Mouse (Mus musculus) midbrain, embryonic 16.5 days (tissue): ENCODE data around the gene Gse1. TPM values are rescaled to one million over a fixed set of nuclear protein-coding genes. Genes with fewer than 3 reads are reported as not detected.
A peak's percentile ranks its signal among the peaks of the same experiment; 100 is the strongest.
"Not testable (repeated sequence)": the region's sequence is repeated elsewhere in the genome, so short reads cannot be mapped to it uniquely, and the experiment has no call there.

Source experiments
- ATAC-seq: fragments of 200-750 bp; cut with Nextera tagmentation; 2 replicates; pipeline ENCODE4 v1.8.0; 2017; ENCODE audit warnings: moderate TSS enrichment
- H3K27ac ChIP-seq: fragments of 300-500 bp; sonication (generic); 2 replicates; pipeline ENCODE4 v1.5.1; 2014; ENCODE audit warnings: mild to moderate bottlenecking, low read length, mixed read lengths
- H3K27me3 ChIP-seq: fragments of 300-500 bp; sonication (generic); 2 replicates; pipeline ENCODE4 v1.6.1; 2014; ENCODE audit warnings: low read depth, low read length, mixed read lengths; ENCODE audit not compliant: control insufficient read depth, insufficient read depth
- H3K36me3 ChIP-seq: fragments of 300-500 bp; sonication (generic); 2 replicates; pipeline ENCODE4 v1.6.1; 2014; ENCODE audit warnings: mild to moderate bottlenecking, low read length, moderate library complexity, mixed read lengths; ENCODE audit not compliant: control insufficient read depth, insufficient read depth
- H3K4me1 ChIP-seq: fragments of 300-500 bp; sonication (generic); 2 replicates; pipeline ENCODE4 v1.6.1; 2014; ENCODE audit warnings: mild to moderate bottlenecking, low read length, mixed read lengths; ENCODE audit not compliant: control insufficient read depth, insufficient read depth
- H3K4me2 ChIP-seq: fragments of 300-500 bp; sonication (generic); 2 replicates; pipeline ENCODE4 v1.6.1; 2014; ENCODE audit warnings: mild to moderate bottlenecking, low read length, mixed read lengths
- H3K4me3 ChIP-seq: fragments of 300-500 bp; sonication (generic); 2 replicates; pipeline ENCODE4 v1.5.1; 2014; ENCODE audit warnings: low read depth, mild to moderate bottlenecking, low read length, moderate library complexity, mixed read lengths
- H3K9ac ChIP-seq: fragments of 300-500 bp; sonication (generic); 2 replicates; pipeline ENCODE4 v1.6.1; 2014; ENCODE audit warnings: low read depth, low read length, mixed read lengths
- H3K9me3 ChIP-seq: fragments of 300-500 bp; sonication (generic); replicated peaks from 2 replicates; pipeline ENCODE4 v1.6.1; 2014; ENCODE audit warnings: mild to moderate bottlenecking, low read length, mixed read lengths; ENCODE audit not compliant: control insufficient read depth, poor library complexity, severe bottlenecking
- WGBS: fragments of 180-500 bp; shearing (Covaris S2); extraction: QIAGEN DNeasy Blood & Tissue Kit; methylation state at CpG from one replicate; pipeline ENCODE4 v1.1.7; 2014; 5-methylcytosine and 5-hydroxymethylcytosine counted together
- polyA plus RNA-seq: library from polyadenylated mRNA; unstranded; fragments of >200 nt; fragmentation: Nextera tagmentation; extraction: Ambion mirVana; gene quantifications from 2 replicates; pipeline ENCODE4 v1.2.1, GENCODE M21; 2015

The Gse1 gene
- polyA plus RNA-seq, 1 experiment from 2014 or later: 13.3 TPM

DNA sequence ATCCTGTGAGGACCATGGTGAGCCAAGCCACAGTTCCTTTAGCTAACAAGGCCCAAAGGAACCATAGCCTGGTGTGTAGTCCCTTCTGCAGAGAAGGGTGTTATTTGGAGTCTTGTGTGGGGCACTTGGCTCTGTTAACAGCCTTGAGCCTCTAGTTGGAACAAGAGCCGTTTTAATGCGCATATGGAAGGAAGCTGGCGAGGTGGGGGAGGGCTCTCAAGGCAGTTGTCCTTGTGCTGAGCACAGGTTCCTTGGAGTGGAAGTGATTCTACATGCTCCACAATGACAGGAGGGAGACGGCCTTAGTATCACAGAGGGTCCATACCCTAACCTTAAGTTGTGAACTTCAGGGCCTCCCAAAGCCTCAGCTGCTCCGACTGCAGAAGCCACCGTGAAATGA lies 129.2 kb downstream of the Gse1 start:
- H3K9me3 ChIP-seq: no peaks in the 10 kb centered on the region
- no peaks in the 10 kb centered on the region for H3K36me3 ChIP-seq
- no peak for ATAC-seq
- WGBS: 68% methylated on average over 6 of the region's 6 CpGs
- H3K27me3 ChIP-seq: no peaks in the 10 kb centered on the region
- peaks cover 15% of the 10 kb centered on the region for H3K4me1 ChIP-seq
- no peak overlapping the region for H3K4me2 ChIP-seq
- no peak overlapping the region for H3K9ac ChIP-seq
- no peak overlapping the region for H3K27ac ChIP-seq
- H3K4me3 ChIP-seq: no peak overlapping the region

DNA sequence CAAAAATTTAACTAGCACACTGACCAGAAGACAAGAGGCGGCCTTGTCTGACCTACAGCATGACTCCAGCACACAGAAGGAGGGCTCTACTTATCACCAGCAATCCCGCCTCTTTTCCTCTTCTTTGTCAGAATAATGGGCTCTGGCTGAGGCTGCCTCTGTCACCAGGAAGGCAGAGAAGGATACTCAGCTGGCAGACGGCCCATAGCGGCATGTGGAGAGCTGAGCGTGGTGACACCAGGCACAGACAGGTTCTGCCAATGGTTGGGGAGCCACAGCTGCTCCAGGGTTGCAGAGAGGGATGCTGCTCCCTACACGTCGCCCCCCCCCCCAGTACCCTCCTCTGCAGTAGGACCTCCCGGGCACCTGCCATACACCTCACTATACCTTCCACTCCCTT lies 133.0 kb downstream of the Gse1 start:
- H3K4me3 ChIP-seq: no peak overlapping the region
- H3K36me3 ChIP-seq: no peaks in the 10 kb centered on the region
- H3K4me2 ChIP-seq: no peak overlapping the region
- ATAC-seq: no peak
- H3K27ac ChIP-seq: no peak overlapping the region
- H3K9ac ChIP-seq: no peak overlapping the region
- 0 out of 2 replicates have a peak, but pooled peaks cover 3% of the 10 kb centered on the region for H3K4me1 ChIP-seq
- 69% methylated on average over 8 of the region's 8 CpGs for WGBS
- no peaks in the 10 kb centered on the region for H3K27me3 ChIP-seq
- no peaks in the 10 kb centered on the region for H3K9me3 ChIP-seq

DNA sequence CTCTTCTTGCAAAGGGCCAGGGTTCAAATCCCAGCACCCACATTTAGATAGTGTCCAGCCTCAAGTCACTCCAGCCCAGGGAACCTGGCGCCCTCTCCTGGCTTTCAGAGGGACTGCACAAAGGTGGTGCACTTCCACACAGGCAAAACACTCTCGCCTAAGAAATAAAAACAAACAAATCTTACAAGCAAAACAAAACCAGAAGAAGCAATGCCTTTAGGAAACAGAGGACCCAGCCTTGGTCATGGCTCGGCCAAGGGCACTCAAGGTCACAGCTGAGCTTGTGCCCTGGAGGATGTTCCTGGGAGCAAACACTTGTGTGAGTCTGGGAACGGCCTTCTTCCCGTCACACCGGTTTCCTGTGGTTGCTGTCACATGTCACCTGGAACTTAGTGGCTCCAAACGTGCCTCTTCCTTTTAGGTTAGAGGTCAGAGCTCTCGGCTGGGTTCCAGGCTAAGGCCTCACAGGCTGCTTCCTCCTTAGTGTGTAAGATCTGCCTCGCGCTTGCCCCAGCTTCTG lies 135.4 kb downstream of the Gse1 start:
- Histone ChIP-seq H3K4me2 (no peak overlapping the region), H3K9me3 (no peaks in the 10 kb centered on the region), H3K4me1 (no peaks in the 10 kb centered on the region; the same call in 1 of the 2 replicates), H3K27ac (no peak overlapping the region), H3K4me3 (no peak overlapping the region), H3K36me3 (no peaks in the 10 kb centered on the region), H3K9ac (no peak overlapping the region), H3K27me3 (no peaks in the 10 kb centered on the region)
- no peak for ATAC-seq
- 68% methylated on average over 10 of the region's 10 CpGs for WGBS

DNA sequence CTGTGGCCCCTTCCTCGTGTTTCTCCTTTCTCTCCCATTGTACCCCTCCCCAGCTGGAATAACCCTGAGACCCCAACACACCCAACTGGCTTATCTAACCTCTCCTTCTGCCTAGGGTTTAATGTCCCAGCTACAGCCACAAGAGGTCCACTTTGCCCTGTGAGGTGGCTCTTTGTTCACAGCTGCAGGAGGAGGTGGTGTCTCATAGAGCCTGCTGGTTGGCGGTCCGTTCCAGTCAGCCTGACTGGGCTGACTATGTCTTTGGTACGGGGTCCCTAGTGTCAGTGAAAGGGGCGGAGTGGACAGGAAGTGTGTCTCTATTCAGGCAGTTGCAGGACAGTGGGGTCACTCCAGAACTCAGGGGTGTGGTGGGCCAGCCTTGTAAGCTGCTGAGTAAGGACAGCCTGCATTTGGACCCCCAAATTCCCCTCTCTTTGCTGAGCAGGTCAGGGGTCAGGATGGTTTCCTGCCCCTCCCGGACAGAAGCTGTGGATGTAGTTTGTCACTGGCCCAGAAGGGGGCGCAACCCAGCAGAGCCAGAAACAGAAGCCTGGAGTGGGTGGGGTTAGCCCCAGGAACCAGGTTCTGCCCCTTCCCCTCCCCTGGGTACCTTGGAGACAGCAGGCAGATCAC lies 136.0 kb downstream of the Gse1 start:
- H3K9me3 ChIP-seq: no peaks in the 10 kb centered on the region
- ATAC-seq: no peak
- 39% methylated on average over 7 of the region's 7 CpGs for WGBS

DNA sequence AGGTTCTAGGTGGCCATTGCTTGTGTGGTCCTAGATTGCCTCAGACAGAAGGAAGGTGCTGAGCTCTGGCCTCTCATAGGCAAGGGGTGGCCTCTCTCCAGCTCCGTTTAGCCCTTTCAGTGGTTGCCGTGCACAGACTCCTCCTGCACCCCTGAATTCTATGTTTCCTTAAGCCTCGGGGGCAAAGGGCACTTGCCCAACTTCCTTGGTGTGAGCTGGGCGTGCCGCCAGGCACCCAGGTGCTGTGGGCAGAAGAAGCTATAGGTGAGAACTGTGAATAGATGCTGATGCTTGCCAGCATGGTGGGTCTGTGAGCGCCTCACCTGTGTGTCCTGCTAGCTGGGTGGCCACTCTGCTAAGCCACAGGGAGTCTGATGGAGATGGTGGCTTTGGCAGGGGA lies 138.6 kb downstream of the Gse1 start:
- ATAC-seq: no peak
- no peaks in the 10 kb centered on the region; the same call in 1 of the 2 replicates for H3K4me1 ChIP-seq
- H3K36me3 ChIP-seq: no peaks in the 10 kb centered on the region
- 88% methylated on average over 6 of the region's 6 CpGs for whole genome bisulfite sequencing
- H3K9ac ChIP-seq: no peak overlapping the region
- no peak overlapping the region for H3K4me3 ChIP-seq
- no peak overlapping the region for H3K27ac ChIP-seq
- no peaks in the 10 kb centered on the region for H3K9me3 ChIP-seq
- no peaks in the 10 kb centered on the region for H3K27me3 ChIP-seq
- no peak overlapping the region for H3K4me2 ChIP-seq

More for the DNA sequence above, 136.0 kb downstream of the Gse1 start:
- no peaks in the 10 kb centered on the region for H3K27me3 ChIP-seq
- no peak overlapping the region for H3K9ac ChIP-seq
- no peaks in the 10 kb centered on the region; the same call in 1 of the 2 replicates for H3K4me1 ChIP-seq
- H3K27ac ChIP-seq: no peak overlapping the region
- no peaks in the 10 kb centered on the region for H3K36me3 ChIP-seq
- H3K4me2 ChIP-seq: no peak overlapping the region
- no peak overlapping the region for H3K4me3 ChIP-seq

DNA sequence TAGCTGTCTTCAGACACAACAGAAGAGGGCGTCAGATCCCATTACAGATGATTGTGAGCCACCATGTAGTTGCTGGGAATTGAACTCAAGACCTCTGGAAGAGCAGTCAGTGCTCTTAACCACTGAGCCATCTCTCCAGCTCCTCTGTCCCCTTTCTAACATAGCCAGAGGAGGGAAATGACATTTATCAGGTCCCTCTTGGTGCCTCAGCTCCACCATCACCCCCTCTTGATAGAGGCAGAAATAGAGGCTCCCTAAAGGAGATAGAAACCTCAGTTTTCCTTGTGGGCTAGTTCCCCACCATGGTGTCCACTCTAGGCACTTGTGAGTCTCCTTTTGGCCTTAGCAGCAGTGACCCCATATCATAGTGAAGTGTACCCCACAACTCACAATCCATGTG lies 139.9 kb downstream of the Gse1 start:
- not testable (repeated sequence) for H3K4me1 ChIP-seq, H3K27me3 ChIP-seq, H3K4me3 ChIP-seq, ATAC-seq, H3K9me3 ChIP-seq, H3K36me3 ChIP-seq, H3K9ac ChIP-seq, H3K4me2 ChIP-seq
- H3K27ac ChIP-seq: peak overlapping the region; percentile 55; the same call in 1 of the 2 replicates
- WGBS: 85% methylated on average over 1 of the region's 1 CpGs

DNA sequence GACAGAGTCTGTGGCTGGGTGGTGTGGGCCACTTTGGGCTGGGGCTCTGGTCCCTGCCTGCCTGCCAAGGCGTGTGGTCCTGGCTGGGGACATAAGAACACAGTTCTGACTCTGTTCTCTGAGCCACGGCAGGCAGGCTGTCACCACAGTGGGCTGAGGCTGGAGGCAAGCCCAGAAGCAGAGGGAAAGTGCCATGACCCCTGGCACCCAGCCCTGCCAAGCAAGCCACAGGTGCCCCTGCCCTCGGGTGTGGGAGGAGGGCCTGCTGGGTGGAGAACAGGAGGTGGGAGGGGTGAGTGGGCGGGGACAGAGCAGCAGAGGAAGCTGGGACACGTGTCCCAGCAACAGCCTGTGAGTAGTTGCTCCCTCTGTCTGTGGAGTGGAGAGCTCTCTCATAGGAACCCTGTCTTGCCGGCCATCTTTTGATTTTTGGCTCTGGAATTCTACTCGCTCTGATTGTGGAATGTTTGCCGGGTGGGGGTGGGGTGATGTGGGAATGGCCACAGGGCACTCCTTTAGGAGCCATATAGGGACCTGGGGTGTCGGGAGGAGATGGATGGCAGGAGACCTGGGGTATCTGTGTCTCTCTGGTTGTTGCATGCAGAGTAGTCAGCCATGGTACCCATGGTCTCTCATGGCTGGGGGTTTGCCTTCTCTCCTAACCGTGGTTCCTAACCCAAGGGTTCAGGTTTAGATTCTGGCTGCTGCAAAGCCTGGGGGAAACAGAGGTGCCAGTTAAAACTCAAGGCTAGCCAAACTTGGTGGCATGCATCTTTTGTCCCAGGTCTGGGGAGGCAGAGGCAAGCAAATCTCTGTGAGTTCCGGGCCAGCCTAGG lies 140.8 kb downstream of the Gse1 start:
- no peaks in the 10 kb centered on the region for H3K36me3 ChIP-seq
- no peak overlapping the region for H3K9ac ChIP-seq
- H3K4me1 ChIP-seq: no peaks in the 10 kb centered on the region; the same call in 1 of the 2 replicates
- no peaks in the 10 kb centered on the region for H3K9me3 ChIP-seq
- H3K4me3 ChIP-seq: no peak overlapping the region
- peak; percentile 57 for ATAC-seq
- H3K4me2 ChIP-seq: no peak overlapping the region
- no peaks in the 10 kb centered on the region for H3K27me3 ChIP-seq
- peak overlapping the region; percentile 55 for H3K27ac ChIP-seq
- 33% methylated on average over 11 of the region's 11 CpGs for WGBS

DNA sequence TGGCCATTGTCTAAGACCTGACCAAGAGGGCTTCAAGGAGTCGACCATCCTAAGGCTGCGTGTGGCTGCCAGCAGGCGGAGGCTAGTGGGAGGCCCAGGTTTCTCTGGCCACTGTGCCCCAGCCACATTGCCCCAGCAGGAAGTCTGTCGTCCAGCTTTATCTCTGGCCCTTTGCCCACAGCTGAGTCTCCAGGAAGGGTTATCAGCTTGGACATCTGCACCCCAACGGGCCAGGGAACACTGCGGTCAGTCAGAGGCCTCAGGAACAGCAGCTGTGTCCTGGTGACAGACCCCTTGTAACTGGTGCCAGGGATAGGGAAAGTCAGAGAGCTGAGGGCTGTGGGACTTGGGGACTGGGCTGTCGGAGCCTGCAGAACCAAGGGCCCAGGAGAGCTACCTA lies 141.7 kb downstream of the Gse1 start:
- Histone ChIP-seq H3K27ac (no peak overlapping the region), H3K36me3 (no peaks in the 10 kb centered on the region), H3K4me2 (no peak overlapping the region), H3K27me3 (no peaks in the 10 kb centered on the region), H3K9me3 (no peaks in the 10 kb centered on the region), H3K4me1 (peaks cover 5% of the 10 kb centered on the region; the same call in 1 of the 2 replicates), H3K9ac (no peak overlapping the region), H3K4me3 (no peak overlapping the region)
- ATAC-seq: no peak
- WGBS: 60% methylated on average over 7 of the region's 7 CpGs

DNA sequence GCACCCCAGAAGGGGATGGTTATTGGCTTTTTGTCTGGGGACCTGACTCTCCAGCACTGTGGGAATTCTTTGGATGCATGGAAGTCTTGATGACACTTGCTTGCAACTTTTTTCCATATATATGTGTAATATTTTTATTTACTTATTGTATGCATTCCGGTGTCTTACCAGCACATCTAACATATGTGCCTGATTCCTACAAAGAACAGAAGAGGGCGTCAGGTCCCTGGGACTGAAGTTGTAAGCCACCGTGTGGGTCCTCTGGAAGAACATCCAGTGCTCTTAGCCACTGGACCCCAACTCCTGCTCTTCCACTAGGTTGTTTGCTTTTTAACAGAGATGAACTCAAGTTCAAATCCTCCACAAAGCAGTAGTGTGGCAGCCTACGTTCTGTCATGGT lies 142.2 kb downstream of the Gse1 start:
- 71% methylated on average over 4 of the region's 4 CpGs for WGBS
- Histone ChIP-seq H3K4me3 (no peak overlapping the region), H3K36me3 (no peaks in the 10 kb centered on the region), H3K27ac (no peak overlapping the region), H3K27me3 (no peaks in the 10 kb centered on the region), H3K9ac (no peak overlapping the region), H3K4me1 (peaks cover 5% of the 10 kb centered on the region; the same call in 1 of the 2 replicates), H3K4me2 (no peak overlapping the region), H3K9me3 (no peaks in the 10 kb centered on the region)
- ATAC-seq: no peak
